Mouse (Mus musculus): Measurements from ENCODE around the gene Fam122c. TPM values are rescaled to one million over a fixed set of nuclear protein-coding genes. Genes with fewer than 3 reads are reported as not detected.

Fam122c gene
- polyA plus RNA-seq (2015; fragmentation: Nextera tagmentation; extraction: Ambion mirVana), result not detected in 2 replicates

DNA sequence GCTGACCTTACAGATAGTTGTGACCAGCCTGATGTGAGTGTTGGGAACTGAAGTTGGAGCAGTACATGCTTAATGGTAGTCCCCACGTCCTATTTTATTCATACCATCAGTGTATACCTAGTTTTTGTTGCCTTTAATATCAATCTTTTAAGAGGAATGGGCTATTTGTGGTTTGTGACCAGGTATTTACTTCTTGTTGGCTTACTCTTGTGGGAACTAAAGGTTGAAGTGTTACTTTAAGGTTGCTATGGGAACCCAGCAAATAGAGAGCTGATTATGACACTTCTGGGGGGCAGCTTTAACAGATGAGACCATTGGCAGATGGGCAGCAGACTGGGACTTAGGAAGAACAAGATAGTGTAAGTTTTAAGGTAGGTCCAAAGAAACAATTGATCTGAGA, at the start of gene Fam122c:
Fam122c (plus strand) TSS at position 301 of the 400 bp plus-strand sequence.
- no peak for ATAC-seq

DNA sequence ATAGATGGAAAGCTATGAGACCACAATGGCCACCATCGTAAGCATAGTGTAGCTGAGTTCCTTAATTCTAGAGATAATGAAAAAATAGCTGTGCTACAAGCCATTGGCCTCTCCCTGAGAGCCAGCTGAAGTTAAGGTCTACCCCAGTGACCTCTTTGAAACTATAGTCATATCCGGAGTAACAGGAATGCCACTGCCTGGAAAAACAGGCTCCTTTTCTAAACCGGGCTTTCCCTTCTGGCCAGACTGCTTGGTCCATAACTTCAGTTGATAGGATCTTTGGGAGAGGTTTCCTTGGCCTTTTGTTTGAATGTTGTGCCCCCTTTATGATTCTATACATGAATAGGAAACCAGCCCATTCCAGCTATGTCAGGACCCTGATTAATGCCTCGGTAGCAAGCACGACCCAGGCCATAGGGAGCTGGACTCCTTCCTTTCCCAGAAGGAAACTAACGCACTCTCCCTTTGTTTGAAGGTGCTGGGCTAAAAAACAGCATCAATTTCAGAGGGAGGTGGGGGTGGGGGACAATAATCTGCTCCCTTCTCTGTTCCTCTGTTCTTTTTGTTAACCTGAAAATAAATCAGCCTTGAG, 48.8 kb upstream of the Fam122c start:
- Histone ChIP-seq H3K36me3 (replicated peaks; ENCODE audit: insufficient read depth, low read length) (no peaks in the 10 kb centered on the region), H3K27me3 (ENCODE audit: insufficient read depth, low read length) (no peaks in the 10 kb centered on the region), H3K4me1 (ENCODE audit: insufficient read depth) (no peaks in the 10 kb centered on the region), H3K4me2 (ENCODE audit: low read depth, low read length) (no peak overlapping the region), H3K4me3 (ENCODE audit: low read depth, low read length) (no peak overlapping the region), H3K9ac (replicated peaks) (no peak overlapping the region), H3K27ac (ENCODE audit: low read depth) (no peak overlapping the region), H3K9me3 (ENCODE audit: low read length) (no peaks in the 10 kb centered on the region)
- TF ChIP-seq EP300 (IDR thresholded peaks at IDR 0.05; ENCODE audit: low read depth) (no peak), CTCF (IDR thresholded peaks at IDR 0.05; ENCODE audit: low read depth) (no peak)
- DNase-seq (no peak), ATAC-seq (no peak)
- 66% methylated on average over 6 of the region's 6 CpGs for WGBS (ENCODE audit: insufficient replicate concordance)

More for the DNA sequence above, at the start of gene Fam122c:
- WGBS (ENCODE audit: insufficient replicate concordance), result 41% methylated on average over 1 of the region's 1 CpGs
- H3K9me3 ChIP-seq (ENCODE audit: low read length), result no peaks in the 10 kb centered on the region
- no peak within 1 kb of the TSS for H3K9ac ChIP-seq (replicated peaks)
- H3K27me3 ChIP-seq (ENCODE audit: insufficient read depth, low read length), result no peaks in the 10 kb centered on the region
- H3K27ac ChIP-seq (ENCODE audit: low read depth), result no peak within 1 kb of the TSS
- H3K36me3 ChIP-seq (replicated peaks; ENCODE audit: insufficient read depth, low read length), result no peaks in the 10 kb centered on the region
- H3K4me1 ChIP-seq (ENCODE audit: insufficient read depth), result peaks cover 4% of the 10 kb centered on the region; the same call in 1 of the 2 replicates
- no peak for DNase-seq
- no peak for TF ChIP-seq CTCF (IDR thresholded peaks at IDR 0.05; ENCODE audit: low read depth)
- TF ChIP-seq EP300 (IDR thresholded peaks at IDR 0.05; ENCODE audit: low read depth), result no peak
- no peak within 1 kb of the TSS for H3K4me3 ChIP-seq (ENCODE audit: low read depth, low read length)
- no peak within 1 kb of the TSS for H3K4me2 ChIP-seq (ENCODE audit: low read depth, low read length)

DNA sequence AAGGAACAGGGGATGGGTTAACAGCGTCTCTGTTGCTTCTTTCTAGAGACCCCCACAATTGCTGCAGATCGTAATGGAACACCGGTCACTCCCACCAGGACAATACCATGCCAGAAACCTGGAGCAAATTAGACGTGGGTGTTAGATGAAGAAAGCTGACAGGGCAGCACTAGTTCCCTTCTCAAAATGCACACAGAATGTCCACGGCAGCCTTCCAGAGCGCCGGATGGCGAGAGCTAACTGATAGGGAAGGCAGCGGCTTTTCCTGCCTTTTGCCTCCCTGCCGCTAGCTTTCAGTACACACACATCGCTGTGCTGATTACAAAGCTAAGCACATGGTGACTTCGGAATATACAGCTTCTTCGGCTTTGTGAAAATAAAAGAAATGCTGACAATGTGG, 41.3 kb upstream of the Fam122c start:
- Histone ChIP-seq H3K9me3 (ENCODE audit: low read length) (no peaks in the 10 kb centered on the region), H3K4me2 (ENCODE audit: low read depth, low read length) (peak overlapping the region; percentile 66), H3K9ac (replicated peaks) (no peak overlapping the region), H3K4me3 (ENCODE audit: low read depth, low read length) (peak overlapping the region; percentile 30), H3K4me1 (ENCODE audit: insufficient read depth) (no peaks in the 10 kb centered on the region), H3K27me3 (ENCODE audit: insufficient read depth, low read length) (no peaks in the 10 kb centered on the region), H3K27ac (ENCODE audit: low read depth) (0 out of 2 replicates have a peak overlapping the region, but pooled peaks have one; percentile 16), H3K36me3 (replicated peaks; ENCODE audit: insufficient read depth, low read length) (no peaks in the 10 kb centered on the region)
- TF ChIP-seq CTCF (IDR thresholded peaks at IDR 0.05; ENCODE audit: low read depth) (no peak), EP300 (IDR thresholded peaks at IDR 0.05; ENCODE audit: low read depth) (no peak)
- ATAC-seq (no peak), DNase-seq (no peak)
- WGBS (ENCODE audit: insufficient replicate concordance), result 27% methylated on average over 13 of the region's 13 CpGs

DNA sequence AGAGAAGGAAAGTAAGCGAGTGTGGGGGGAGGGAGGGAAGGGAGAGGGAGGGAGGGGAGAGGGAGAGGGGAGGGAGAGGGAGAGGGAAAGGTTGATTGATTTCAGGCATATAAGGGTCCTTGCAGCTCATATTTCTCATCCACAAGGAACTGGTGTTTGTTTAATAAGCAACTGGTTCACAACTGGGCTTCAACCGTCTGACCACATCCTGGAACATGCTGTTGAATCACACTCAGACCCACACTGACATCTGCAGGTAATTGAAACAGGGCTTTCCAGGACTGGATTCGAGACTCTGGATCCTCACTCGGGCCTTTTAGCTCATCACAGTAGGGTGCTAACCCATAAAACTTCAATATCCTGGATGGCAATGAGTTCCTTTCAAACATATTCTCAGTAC, 39.5 kb upstream of the Fam122c start:
- 40% methylated on average over 4 of the region's 4 CpGs for WGBS (ENCODE audit: insufficient replicate concordance)
- no peak overlapping the region for H3K4me2 ChIP-seq (ENCODE audit: low read depth, low read length)
- H3K27me3 ChIP-seq (ENCODE audit: insufficient read depth, low read length), result no peaks in the 10 kb centered on the region
- no peaks in the 10 kb centered on the region for H3K4me1 ChIP-seq (ENCODE audit: insufficient read depth)
- ATAC-seq (no peak), DNase-seq (no peak)
- H3K4me3 ChIP-seq (ENCODE audit: low read depth, low read length), result no peak overlapping the region
- no peak overlapping the region for H3K9ac ChIP-seq (replicated peaks)
- no peaks in the 10 kb centered on the region for H3K9me3 ChIP-seq (ENCODE audit: low read length)
- TF ChIP-seq CTCF (IDR thresholded peaks at IDR 0.05; ENCODE audit: low read depth), result peak; percentile 55
- no peak for TF ChIP-seq EP300 (IDR thresholded peaks at IDR 0.05; ENCODE audit: low read depth)
- no peaks in the 10 kb centered on the region for H3K36me3 ChIP-seq (replicated peaks; ENCODE audit: insufficient read depth, low read length)
- no peak overlapping the region for H3K27ac ChIP-seq (ENCODE audit: low read depth)

DNA sequence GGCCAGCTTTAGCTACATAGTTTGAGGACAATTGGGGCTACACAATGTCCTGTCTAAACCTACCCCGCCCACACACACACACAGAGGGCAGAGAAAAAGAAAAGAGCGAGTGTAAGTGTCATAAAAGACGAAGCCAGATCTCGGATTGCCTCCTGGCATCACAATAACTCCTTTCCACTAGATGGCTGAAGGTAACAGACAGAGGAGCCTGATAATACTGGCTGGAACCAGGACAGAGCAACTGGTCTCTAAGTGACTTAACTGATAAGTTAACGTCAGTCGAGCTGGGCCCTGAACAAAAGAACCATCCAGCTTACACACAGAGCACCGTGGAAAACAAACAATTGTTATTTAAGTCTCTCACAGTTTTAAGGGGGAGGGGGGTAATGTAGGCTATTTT, 36.8 kb upstream of the Fam122c start:
- Histone ChIP-seq H3K9ac (replicated peaks) (no peak overlapping the region), H3K9me3 (ENCODE audit: low read length) (no peaks in the 10 kb centered on the region), H3K27me3 (ENCODE audit: insufficient read depth, low read length) (no peaks in the 10 kb centered on the region), H3K27ac (ENCODE audit: low read depth) (no peak overlapping the region), H3K4me2 (ENCODE audit: low read depth, low read length) (no peak overlapping the region), H3K4me3 (ENCODE audit: low read depth, low read length) (no peak overlapping the region), H3K36me3 (replicated peaks; ENCODE audit: insufficient read depth, low read length) (no peaks in the 10 kb centered on the region), H3K4me1 (ENCODE audit: insufficient read depth) (no peaks in the 10 kb centered on the region)
- ATAC-seq (no peak), DNase-seq (no peak)
- 57% methylated on average over 7 of the region's 7 CpGs for WGBS (ENCODE audit: insufficient replicate concordance)
- TF ChIP-seq CTCF (IDR thresholded peaks at IDR 0.05; ENCODE audit: low read depth) (no peak), EP300 (IDR thresholded peaks at IDR 0.05; ENCODE audit: low read depth) (no peak; the same call in 1 of the 2 replicates)

DNA sequence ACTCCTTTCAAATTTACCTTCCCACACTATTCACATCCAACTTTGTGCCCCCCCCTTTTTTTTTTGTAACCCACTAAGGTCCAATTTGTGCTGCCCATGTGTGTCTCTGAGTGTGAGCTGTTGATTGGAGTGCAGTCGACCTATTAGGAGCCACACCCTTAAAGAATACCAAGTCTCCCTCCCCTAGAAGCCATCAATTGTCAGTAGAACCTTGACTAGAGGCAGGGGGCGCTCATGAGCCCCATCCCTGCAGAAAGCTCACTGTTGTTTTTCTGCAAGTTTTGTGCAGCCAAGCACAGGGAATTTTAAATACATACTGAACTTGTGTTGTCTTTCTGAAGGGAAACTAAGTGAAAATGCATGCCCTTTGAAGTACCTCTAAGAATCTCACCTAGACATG, 35.3 kb upstream of the Fam122c start:
- Histone ChIP-seq H3K27me3 (ENCODE audit: insufficient read depth, low read length) (no peaks in the 10 kb centered on the region), H3K9me3 (ENCODE audit: low read length) (no peaks in the 10 kb centered on the region), H3K4me1 (ENCODE audit: insufficient read depth) (no peaks in the 10 kb centered on the region), H3K9ac (replicated peaks) (no peak overlapping the region), H3K27ac (ENCODE audit: low read depth) (no peak overlapping the region), H3K4me3 (ENCODE audit: low read depth, low read length) (no peak overlapping the region), H3K4me2 (ENCODE audit: low read depth, low read length) (no peak overlapping the region), H3K36me3 (replicated peaks; ENCODE audit: insufficient read depth, low read length) (no peaks in the 10 kb centered on the region)
- TF ChIP-seq EP300 (IDR thresholded peaks at IDR 0.05; ENCODE audit: low read depth) (no peak), CTCF (IDR thresholded peaks at IDR 0.05; ENCODE audit: low read depth) (peak; percentile 56)
- WGBS (ENCODE audit: insufficient replicate concordance), result 11% methylated on average over 2 of the region's 2 CpGs
- ATAC-seq, result no peak
- DNase-seq, result peak; percentile 19

All from liver, postnatal 0 days (tissue).